Mouse (Mus musculus) limb, embryonic 13.5 days (tissue): ENCODE results near the gene Iqcd. TPM values are rescaled to one million over a fixed set of nuclear protein-coding genes. Genes with fewer than 3 reads are reported as not detected.

Experiments used
- ATAC-seq: fragments of 200-750 bp; cut with Nextera tagmentation; 2 replicates; pipeline ENCODE4 v1.8.0; 2017; ENCODE audit warnings: low read depth, moderate number of reproducible peaks, moderate TSS enrichment; ENCODE audit not compliant: low FRiP score
- H3K27ac ChIP-seq: fragments of 300-500 bp; sonication (generic); 2 replicates; pipeline ENCODE4 v1.5.1; 2015; ENCODE audit warnings: inconsistent platforms, mild to moderate bottlenecking, moderate library complexity
- H3K27me3 ChIP-seq: fragments of 300-500 bp; sonication (generic); 2 replicates; pipeline ENCODE4 v1.6.1; 2015; ENCODE audit warnings: mild to moderate bottlenecking, inconsistent platforms
- H3K36me3 ChIP-seq: fragments of 300-500 bp; sonication (generic); 2 replicates; pipeline ENCODE4 v1.6.1; 2015; ENCODE audit warnings: inconsistent platforms, mild to moderate bottlenecking, moderate library complexity
- H3K4me1 ChIP-seq: fragments of 300-500 bp; sonication (generic); 2 replicates; pipeline ENCODE4 v1.6.1; 2015; ENCODE audit warnings: inconsistent platforms
- H3K4me2 ChIP-seq: fragments of 300-500 bp; sonication (generic); replicated peaks from 2 replicates; pipeline ENCODE4 v1.6.1; 2015; ENCODE audit warnings: inconsistent platforms, mild to moderate bottlenecking, moderate library complexity
- H3K4me3 ChIP-seq: fragments of 300-500 bp; sonication (generic); 2 replicates; pipeline ENCODE4 v1.5.1; 2015; ENCODE audit warnings: moderate library complexity, mild to moderate bottlenecking, inconsistent platforms
- H3K9ac ChIP-seq: fragments of 300-500 bp; sonication (generic); 2 replicates; pipeline ENCODE4 v1.6.1; 2015; ENCODE audit warnings: mild to moderate bottlenecking, inconsistent platforms
- H3K9me3 ChIP-seq: fragments of 300-500 bp; sonication (generic); 2 replicates; pipeline ENCODE4 v1.6.1; 2016; ENCODE audit warnings: inconsistent platforms
- WGBS: fragments of 180-500 bp; shearing (Covaris S2); methylation state at CpG from one replicate; pipeline ENCODE4 v1.1.7; 2015; 5-methylcytosine and 5-hydroxymethylcytosine counted together
- polyA plus RNA-seq: library from polyadenylated mRNA; unstranded; fragments of >200 nt; fragmentation: Nextera tagmentation; extraction: Ambion mirVana; gene quantifications from 2 replicates; pipeline ENCODE4 v1.2.1, GENCODE M21; 2015

Iqcd gene
- polyA plus RNA-seq, 1 experiment from 2014 or later = 0.69 TPM

DNA sequence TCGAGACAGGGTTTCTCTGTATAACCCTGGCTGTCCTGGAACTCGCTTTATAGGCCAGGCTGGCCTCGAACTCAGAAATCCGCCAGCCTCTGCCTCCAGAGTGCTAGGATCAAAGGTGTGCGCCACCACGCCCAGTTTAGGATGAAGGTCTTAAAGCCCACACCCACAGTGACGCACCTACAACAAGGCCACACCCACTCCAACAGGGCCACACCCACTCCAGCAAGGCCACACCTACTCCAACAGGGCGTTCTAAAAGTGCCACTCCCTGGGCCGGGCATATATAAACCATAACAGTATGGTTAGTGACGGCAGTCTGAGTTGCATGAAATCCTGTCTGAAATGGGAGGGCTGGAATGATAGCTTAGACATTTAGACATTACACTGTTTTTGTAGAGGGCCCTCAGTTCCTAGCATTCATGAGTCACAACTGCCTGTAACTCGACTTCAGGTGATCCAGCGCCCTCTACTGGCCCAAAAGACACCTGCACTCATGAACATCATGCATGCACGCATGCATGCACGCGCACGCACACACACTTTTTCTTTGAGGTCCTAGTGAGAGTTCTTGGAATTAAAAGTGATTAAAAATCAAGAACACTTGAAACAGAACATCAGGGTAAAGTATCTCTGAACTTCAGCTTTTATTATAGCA lies 1.7 kb downstream of the Iqcd start:
- Histone ChIP-seq H3K9me3 (no peaks in the 10 kb centered on the region), H3K4me2 (no peak overlapping the region), H3K4me3 (no peak overlapping the region), H3K27me3 (no peaks in the 10 kb centered on the region), H3K36me3 (no peaks in the 10 kb centered on the region), H3K27ac (no peak overlapping the region), H3K9ac (no peak overlapping the region), H3K4me1 (peaks cover 24% of the 10 kb centered on the region)
- 74% methylated on average over 16 of the region's 16 CpGs for WGBS
- ATAC-seq = no peak

DNA sequence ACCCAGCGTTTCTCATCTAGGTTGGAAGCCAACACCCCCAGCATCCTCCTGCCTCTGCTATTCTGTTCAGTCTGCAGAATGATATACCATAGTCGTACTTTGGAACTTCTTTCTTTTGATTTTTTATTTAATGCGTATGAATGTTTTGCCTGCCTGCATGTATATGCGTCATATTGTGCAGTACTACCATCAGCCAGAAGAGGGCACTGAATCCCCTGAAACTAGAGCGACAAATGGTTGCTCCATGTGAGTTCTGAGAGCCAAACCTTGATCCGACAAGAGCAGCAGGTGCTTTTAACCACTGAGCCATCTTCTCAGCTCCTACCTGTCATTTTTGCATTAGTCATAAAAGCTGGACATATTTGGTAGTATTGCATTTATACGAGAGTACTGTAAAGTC lies 3.3 kb downstream of the Iqcd start:
- ATAC-seq = no peak
- no peaks in the 10 kb centered on the region for H3K36me3 ChIP-seq
- 68% methylated on average over 7 of the region's 7 CpGs for WGBS
- H3K9me3 ChIP-seq = no peaks in the 10 kb centered on the region
- no peak overlapping the region for H3K4me3 ChIP-seq
- H3K27ac ChIP-seq = no peak overlapping the region
- peaks cover 13% of the 10 kb centered on the region for H3K4me1 ChIP-seq
- no peaks in the 10 kb centered on the region for H3K27me3 ChIP-seq
- H3K4me2 ChIP-seq = no peak overlapping the region
- H3K9ac ChIP-seq = no peak overlapping the region

DNA sequence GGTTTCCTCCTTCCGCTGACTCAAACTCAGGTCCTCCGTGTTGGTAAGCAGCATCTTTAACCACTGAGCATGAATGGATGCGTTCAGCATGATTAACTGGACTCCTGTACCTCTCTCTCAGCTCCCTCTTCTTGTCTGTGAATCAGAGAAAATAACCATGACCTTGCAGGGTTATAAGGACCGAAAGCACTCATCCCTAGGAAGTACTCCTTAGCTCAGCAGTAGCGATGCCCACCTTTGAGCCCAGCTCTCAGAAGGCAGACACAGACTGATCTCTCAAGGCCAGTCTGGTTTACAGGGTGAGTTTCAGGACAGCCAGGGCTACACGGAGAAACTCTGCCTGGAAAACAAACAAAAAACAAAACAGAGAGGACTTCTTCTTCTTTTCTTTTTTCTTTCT lies 5.7 kb downstream of the Iqcd start:
- Histone ChIP-seq H3K9ac (no peak overlapping the region), H3K27me3 (no peaks in the 10 kb centered on the region), H3K4me2 (no peak overlapping the region), H3K36me3 (no peaks in the 10 kb centered on the region), H3K4me3 (no peak overlapping the region), H3K27ac (no peak overlapping the region), H3K4me1 (no peaks in the 10 kb centered on the region), H3K9me3 (no peaks in the 10 kb centered on the region)
- no peak for ATAC-seq
- WGBS = 88% methylated on average over 6 of the region's 6 CpGs

DNA sequence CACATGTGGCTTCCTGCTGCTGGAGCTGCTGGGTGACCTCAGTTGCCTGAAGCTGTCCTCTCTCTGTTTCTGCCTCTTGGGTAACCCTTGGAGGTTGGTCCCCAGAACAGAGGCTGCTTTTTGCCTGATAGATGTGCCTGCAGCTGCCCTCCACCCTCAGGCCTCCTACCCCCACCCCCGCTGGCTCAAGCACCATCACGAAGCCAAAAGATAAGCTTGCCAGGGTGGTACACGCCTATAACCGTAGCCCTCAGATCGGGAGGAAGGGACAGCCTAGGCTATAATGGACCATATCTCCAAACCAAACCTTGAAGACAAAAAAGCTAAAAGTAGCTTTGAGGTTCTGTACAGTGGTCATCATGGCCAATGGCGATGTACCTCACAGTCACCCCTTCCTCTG lies 10.8 kb downstream of the Iqcd start:
- H3K27me3 ChIP-seq = no peaks in the 10 kb centered on the region
- H3K4me2 ChIP-seq = no peak overlapping the region
- no peaks in the 10 kb centered on the region for H3K36me3 ChIP-seq
- ATAC-seq = no peak
- no peak overlapping the region for H3K27ac ChIP-seq
- 99% methylated on average over 6 of the region's 6 CpGs for WGBS
- H3K9me3 ChIP-seq = no peaks in the 10 kb centered on the region
- H3K4me3 ChIP-seq = no peak overlapping the region
- H3K4me1 ChIP-seq = no peaks in the 10 kb centered on the region
- H3K9ac ChIP-seq = no peak overlapping the region

DNA sequence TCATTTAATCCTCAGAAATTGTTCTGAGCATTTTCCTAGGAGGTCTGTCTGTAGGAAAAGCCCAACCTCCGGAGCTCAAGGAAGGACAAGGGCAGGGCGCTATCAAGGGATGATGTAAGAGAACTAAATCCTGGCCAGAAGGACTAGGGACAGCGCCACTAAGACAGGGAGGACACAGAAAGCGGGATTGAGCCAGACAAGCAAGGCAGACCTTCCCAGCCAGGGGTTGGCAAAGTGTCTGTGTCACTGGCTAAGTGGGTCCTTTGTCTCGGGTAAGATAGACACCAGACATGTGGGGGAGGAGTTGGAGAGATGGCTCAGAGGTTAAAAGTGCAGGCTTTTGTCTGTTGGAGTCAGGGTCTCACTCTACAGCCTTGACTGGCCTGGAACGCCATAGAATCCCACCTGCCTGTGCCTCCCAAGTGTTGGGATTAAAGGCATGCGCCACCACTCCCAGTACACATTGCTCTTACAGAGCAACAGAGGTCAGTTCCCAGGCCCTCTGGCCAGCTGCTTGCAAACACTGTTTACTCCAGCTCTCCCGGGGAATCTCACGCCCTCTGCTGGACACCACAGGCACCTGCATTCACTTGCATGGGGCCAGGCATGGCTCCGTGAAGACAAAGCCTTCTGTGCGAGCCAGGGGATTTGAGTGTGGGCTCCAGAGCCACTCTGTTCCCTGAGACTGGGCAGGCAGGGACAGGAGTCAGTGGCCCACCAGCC lies 12.3 kb downstream of the Iqcd start:
- 64% methylated on average over 11 of the region's 11 CpGs for WGBS
- Histone ChIP-seq H3K36me3 (no peaks in the 10 kb centered on the region), H3K4me1 (peaks cover 5% of the 10 kb centered on the region; the same call in 1 of the 2 replicates), H3K9me3 (no peaks in the 10 kb centered on the region), H3K9ac (no peak overlapping the region), H3K4me2 (no peak overlapping the region), H3K27me3 (no peaks in the 10 kb centered on the region), H3K27ac (no peak overlapping the region), H3K4me3 (no peak overlapping the region)
- no peak for ATAC-seq

DNA sequence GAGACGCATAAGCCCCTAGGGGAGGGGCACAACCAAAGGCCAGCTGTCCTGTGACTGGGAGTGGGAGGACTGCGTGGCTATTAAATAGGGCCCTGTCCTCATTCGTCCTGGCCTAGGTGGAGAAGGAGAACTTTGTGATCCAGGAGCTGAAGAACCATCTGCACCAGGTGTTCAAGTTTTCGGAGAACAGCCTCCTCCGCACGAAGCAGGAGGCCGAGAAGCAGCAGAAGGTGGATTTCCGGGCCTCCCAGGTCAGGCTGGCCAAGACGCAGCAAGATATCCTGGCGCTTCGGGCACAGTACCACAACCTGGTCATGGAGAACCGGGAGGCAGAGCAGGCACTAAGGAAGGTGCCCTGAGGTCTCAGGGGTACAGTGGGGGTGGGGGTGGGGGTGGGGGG lies 13.4 kb downstream of the Iqcd start:
- Histone ChIP-seq H3K27ac (no peak overlapping the region), H3K4me3 (no peak overlapping the region), H3K27me3 (no peaks in the 10 kb centered on the region), H3K36me3 (peaks cover 4% of the 10 kb centered on the region), H3K9ac (no peak overlapping the region), H3K4me2 (no peak overlapping the region), H3K9me3 (no peaks in the 10 kb centered on the region), H3K4me1 (peaks cover 5% of the 10 kb centered on the region; the same call in 1 of the 2 replicates)
- 84% methylated on average over 12 of the region's 12 CpGs for WGBS
- no peak for ATAC-seq

DNA sequence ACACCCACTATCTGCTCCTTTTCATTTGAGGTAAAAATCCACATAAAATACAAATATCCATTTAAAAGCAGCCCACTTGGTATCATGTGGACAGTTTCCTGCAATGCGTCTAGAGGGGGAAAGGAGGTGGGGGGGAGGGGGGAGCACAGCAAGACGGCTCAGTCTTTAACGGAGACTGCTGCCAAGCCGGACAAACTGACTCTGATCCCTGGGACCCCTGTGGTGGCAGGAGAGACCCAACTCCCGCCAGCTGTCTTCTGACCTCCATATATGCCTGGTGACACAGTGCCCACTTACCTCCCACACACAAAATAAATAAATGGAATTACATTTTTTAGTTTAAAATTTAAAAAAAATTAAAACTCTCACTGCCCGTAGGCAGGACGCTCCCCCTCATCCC lies 14.7 kb downstream of the Iqcd start:
- Histone ChIP-seq H3K9ac (no peak overlapping the region), H3K4me1 (peaks cover 5% of the 10 kb centered on the region; the same call in 1 of the 2 replicates), H3K4me3 (no peak overlapping the region), H3K27ac (no peak overlapping the region), H3K4me2 (no peak overlapping the region), H3K27me3 (no peaks in the 10 kb centered on the region), H3K9me3 (no peaks in the 10 kb centered on the region), H3K36me3 (peaks cover 13% of the 10 kb centered on the region)
- no peak for ATAC-seq
- WGBS = 65% methylated on average over 7 of the region's 7 CpGs

DNA sequence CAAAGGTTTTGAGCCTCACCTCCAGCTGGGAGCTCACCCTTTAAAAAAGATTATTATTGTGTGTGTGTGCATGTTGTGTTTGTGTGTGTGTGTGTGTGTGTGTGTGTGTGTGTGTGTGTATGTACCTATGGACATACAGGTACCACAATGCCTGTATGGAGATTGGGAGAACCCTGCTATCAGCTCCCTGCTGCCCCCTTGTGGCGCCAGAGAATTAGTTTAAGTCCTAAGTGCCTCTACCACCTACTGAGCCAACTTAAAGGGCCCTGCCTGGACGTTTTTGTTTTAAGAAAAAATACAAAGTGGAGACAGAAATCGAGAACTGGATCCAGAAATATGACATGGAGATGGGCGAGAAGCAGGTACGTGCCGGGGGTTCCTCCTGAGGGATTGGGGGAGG lies 16.0 kb downstream of the Iqcd start:
- Histone ChIP-seq H3K27ac (no peak overlapping the region), H3K9me3 (no peaks in the 10 kb centered on the region), H3K9ac (peak overlapping the region; percentile 57), H3K4me3 (peak overlapping the region; percentile 41), H3K4me2 (peak overlapping the region; percentile 74), H3K4me1 (peaks cover 5% of the 10 kb centered on the region; the same call in 1 of the 2 replicates), H3K27me3 (no peaks in the 10 kb centered on the region), H3K36me3 (peaks cover 19% of the 10 kb centered on the region)
- WGBS = 3% methylated on average over 6 of the region's 6 CpGs
- 0 out of 2 replicates have a peak, but pooled peaks have one; percentile 49 for ATAC-seq

DNA sequence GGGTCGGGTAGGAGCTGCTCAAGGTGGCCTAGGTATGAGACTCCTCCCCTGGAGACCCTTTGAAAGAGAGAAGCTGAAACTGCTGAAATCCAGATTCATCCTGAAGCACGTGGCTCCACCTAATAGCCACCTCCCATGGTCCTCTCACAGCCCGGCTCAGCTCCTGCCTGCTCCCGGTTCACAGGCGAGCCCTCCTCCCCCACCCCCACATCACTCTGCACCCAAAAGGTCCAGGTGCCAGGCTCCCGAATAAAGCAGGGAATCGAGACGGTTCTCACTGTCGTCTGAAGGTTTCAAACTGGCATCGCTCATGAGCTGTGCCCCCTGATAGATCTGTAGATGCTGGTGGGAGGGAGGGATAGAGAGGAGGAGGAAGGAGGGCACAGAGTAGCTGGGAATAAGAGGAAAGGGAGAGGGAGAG lies 16.4 kb downstream of the Iqcd start:
- H3K27ac ChIP-seq = 0 out of 2 replicates have a peak overlapping the region, but pooled peaks have one; percentile 52
- peak overlapping the region; percentile 41 for H3K4me3 ChIP-seq
- H3K9ac ChIP-seq = peak overlapping the region; percentile 57
- H3K4me2 ChIP-seq = peak overlapping the region; percentile 74
- H3K36me3 ChIP-seq = peaks cover 23% of the 10 kb centered on the region
- H3K27me3 ChIP-seq = no peaks in the 10 kb centered on the region
- peak; percentile 34 for ATAC-seq
- peaks cover 5% of the 10 kb centered on the region; the same call in 1 of the 2 replicates for H3K4me1 ChIP-seq
- 1% methylated on average over 10 of the region's 10 CpGs for WGBS
- no peaks in the 10 kb centered on the region for H3K9me3 ChIP-seq

DNA sequence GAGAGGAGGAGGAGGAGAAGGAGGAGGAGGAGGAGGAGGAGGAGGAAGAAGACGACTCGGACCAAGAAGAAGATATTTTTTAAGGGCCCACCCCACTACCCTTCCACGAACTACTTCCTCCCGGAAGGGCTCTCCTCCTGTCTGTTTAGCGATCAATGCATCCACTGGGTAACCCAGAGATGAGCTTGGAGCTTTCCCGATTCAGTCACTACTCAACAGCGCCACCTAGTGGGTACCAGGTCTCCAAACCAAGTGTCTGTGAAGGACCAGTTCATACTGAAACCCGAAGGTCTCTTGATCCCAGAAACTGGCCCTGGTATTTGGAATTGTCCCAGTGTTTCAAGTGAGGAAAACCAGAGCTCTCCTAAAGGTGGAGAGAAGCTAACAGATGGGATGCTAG lies 16.9 kb downstream of the Iqcd start:
- Histone ChIP-seq H3K4me1 (peaks cover 5% of the 10 kb centered on the region; the same call in 1 of the 2 replicates), H3K9ac (no peak overlapping the region; the same call in 1 of the 2 replicates), H3K4me2 (peak overlapping the region; percentile 74), H3K27ac (no peak overlapping the region), H3K4me3 (peak overlapping the region; percentile 41), H3K36me3 (peaks cover 23% of the 10 kb centered on the region), H3K9me3 (no peaks in the 10 kb centered on the region), H3K27me3 (no peaks in the 10 kb centered on the region)
- peak; percentile 30; the same call in 1 of the 2 replicates for ATAC-seq
- WGBS = under 1% methylated on average over 8 of the region's 8 CpGs

DNA sequence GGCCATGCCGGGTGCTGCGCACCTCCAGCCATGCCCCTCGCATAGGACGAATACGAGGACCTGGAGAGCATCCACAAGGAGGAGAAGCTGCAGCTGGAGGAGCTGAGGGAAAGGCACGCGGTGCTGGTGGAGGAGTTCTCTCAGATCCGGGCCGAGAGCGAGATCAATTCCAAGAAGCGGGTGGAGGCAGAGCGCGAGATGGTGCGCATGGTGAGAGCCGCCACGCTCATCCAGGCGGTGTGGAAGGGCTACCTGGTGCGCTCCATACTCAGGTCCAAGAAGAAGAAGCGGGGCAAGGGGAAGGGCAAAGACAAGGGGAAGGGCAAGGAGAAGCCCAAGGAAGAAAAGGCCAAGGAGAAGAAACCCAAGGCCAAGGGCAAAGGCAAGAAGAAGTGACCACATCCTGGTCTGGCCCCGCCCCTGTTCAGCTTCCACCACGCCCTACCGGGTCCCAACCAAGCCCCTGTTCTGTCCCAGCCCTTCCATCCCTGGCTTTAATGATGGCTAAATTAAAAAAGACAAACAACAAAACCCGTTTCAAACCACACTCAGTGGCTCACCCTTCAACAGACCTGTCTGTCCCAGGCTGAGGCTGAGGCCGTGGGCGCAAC lies 17.9 kb downstream of the Iqcd start:
- no peak for ATAC-seq
- H3K27ac ChIP-seq = no peak overlapping the region
- no peaks in the 10 kb centered on the region for H3K9me3 ChIP-seq
- no peak overlapping the region for H3K4me2 ChIP-seq
- peaks cover 14% of the 10 kb centered on the region for H3K4me1 ChIP-seq
- H3K4me3 ChIP-seq = no peak overlapping the region
- H3K27me3 ChIP-seq = no peaks in the 10 kb centered on the region
- peaks cover 23% of the 10 kb centered on the region for H3K36me3 ChIP-seq
- H3K9ac ChIP-seq = no peak overlapping the region
- WGBS = 70% methylated on average over 25 of the region's 25 CpGs

DNA sequence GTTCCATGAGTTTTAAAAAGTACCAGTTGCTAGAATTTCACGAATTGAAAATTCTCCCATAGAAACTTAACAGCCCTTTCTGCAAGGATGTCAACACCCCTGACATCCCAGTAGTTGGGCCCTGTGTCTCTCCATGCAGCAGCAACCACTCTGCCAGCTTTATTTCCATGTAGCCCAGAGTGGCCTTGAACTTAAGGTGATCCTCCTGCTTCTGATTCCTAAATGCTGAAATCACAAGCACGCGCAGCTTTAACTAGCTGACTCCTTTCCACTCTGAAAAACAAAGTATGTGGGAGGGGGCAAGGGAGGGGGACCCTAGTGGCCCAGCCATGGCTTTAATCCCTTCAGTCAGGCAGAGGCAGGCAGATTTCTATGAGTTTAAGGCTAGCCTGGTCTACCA lies 18.5 kb downstream of the Iqcd start:
- 70% methylated on average over 3 of the region's 3 CpGs for WGBS
- no peak overlapping the region for H3K27ac ChIP-seq
- ATAC-seq = no peak
- H3K36me3 ChIP-seq = peaks cover 23% of the 10 kb centered on the region
- no peak overlapping the region for H3K4me3 ChIP-seq
- H3K27me3 ChIP-seq = no peaks in the 10 kb centered on the region
- H3K4me2 ChIP-seq = no peak overlapping the region
- no peaks in the 10 kb centered on the region for H3K9me3 ChIP-seq
- H3K9ac ChIP-seq = no peak overlapping the region
- H3K4me1 ChIP-seq = peaks cover 16% of the 10 kb centered on the region
